Mouse (Mus musculus): Measurements from ENCODE around the gene Gtpbp8. TPM values are rescaled to one million over a fixed set of nuclear protein-coding genes. Genes with fewer than 3 reads are reported as not detected.

The Gtpbp8 gene
- polyA plus RNA-seq, 1 experiment from 2014 or later: 34.0 TPM

GRCm38 (mm10) chr16:44695214-44695858 is 50.8 kb downstream of the Gtpbp8 start:
- Histone ChIP-seq H3K4me1 (ENCODE audit: control insufficient read depth, insufficient read depth, low read length) (peaks cover 17% of the 10 kb centered on the region), H3K4me2 (ENCODE audit: low read depth, low read length) (no peak overlapping the region), H3K36me3 (ENCODE audit: control insufficient read depth, insufficient read depth, low read length) (no peaks in the 10 kb centered on the region), H3K27ac (ENCODE audit: low read length) (peak overlapping the region; percentile 35), H3K4me3 (ENCODE audit: low read length) (no peak overlapping the region), H3K9me3 (ENCODE audit: control insufficient read depth, low read length) (no peaks in the 10 kb centered on the region), H3K9ac (ENCODE audit: low read depth, low read length) (no peak overlapping the region), H3K27me3 (replicated peaks; ENCODE audit: control insufficient read depth, insufficient read depth, low read length) (no peaks in the 10 kb centered on the region)
- ATAC-seq: peak; percentile 26
- 53% methylated on average over 8 of the region's 8 CpGs for WGBS

DNA sequence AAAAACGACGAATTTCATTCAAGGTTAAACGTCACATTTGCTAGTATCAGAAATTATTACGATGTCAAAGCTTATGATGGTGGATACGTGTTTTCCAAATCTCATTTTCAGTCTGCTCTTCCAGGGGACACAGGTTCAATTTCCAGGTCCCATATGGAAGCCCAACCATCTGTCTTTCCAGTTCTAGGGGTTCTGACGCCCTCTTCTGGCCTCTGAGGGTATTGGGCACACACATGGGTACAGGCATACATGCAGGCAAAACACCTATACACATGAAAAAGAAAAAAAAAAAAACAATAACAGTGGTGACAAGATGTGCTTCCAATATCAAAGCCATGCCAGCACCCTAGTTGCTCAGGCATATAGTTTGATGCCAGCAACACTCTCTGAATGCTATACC is 52.5 kb downstream of the Gtpbp8 start:
- H3K4me2 ChIP-seq (ENCODE audit: low read depth, low read length): no peak overlapping the region
- H3K9me3 ChIP-seq (ENCODE audit: control insufficient read depth, low read length): no peaks in the 10 kb centered on the region
- no peaks in the 10 kb centered on the region for H3K27me3 ChIP-seq (replicated peaks; ENCODE audit: control insufficient read depth, insufficient read depth, low read length)
- H3K27ac ChIP-seq (ENCODE audit: low read length): no peak overlapping the region
- WGBS: 67% methylated on average over 6 of the region's 6 CpGs
- no peak overlapping the region for H3K4me3 ChIP-seq (ENCODE audit: low read length)
- H3K9ac ChIP-seq (ENCODE audit: low read depth, low read length): no peak overlapping the region
- H3K4me1 ChIP-seq (ENCODE audit: control insufficient read depth, insufficient read depth, low read length): peaks cover 19% of the 10 kb centered on the region
- ATAC-seq: no peak
- no peaks in the 10 kb centered on the region for H3K36me3 ChIP-seq (ENCODE audit: control insufficient read depth, insufficient read depth, low read length)

- 86% methylated on average over 1 of the region's 1 CpGs for WGBS
- Histone ChIP-seq H3K27me3 (replicated peaks; ENCODE audit: control insufficient read depth, insufficient read depth, low read length) (no peaks in the 10 kb centered on the region), H3K27ac (ENCODE audit: low read length) (no peak overlapping the region), H3K36me3 (ENCODE audit: control insufficient read depth, insufficient read depth, low read length) (no peaks in the 10 kb centered on the region), H3K9ac (ENCODE audit: low read depth, low read length) (no peak overlapping the region), H3K9me3 (ENCODE audit: control insufficient read depth, low read length) (no peaks in the 10 kb centered on the region), H3K4me2 (ENCODE audit: low read depth, low read length) (no peak overlapping the region), H3K4me3 (ENCODE audit: low read length) (no peak overlapping the region), H3K4me1 (ENCODE audit: control insufficient read depth, insufficient read depth, low read length) (peaks cover 22% of the 10 kb centered on the region)
- ATAC-seq: no peak
Observed at GRCm38 (mm10) chr16:44692541-44692940, 53.6 kb downstream of the Gtpbp8 start.

- Histone ChIP-seq H3K9ac (ENCODE audit: low read depth, low read length) (0 out of 2 replicates have a peak overlapping the region, but pooled peaks have one; percentile 23), H3K4me3 (ENCODE audit: low read length) (no peak overlapping the region), H3K4me2 (ENCODE audit: low read depth, low read length) (peak overlapping the region; percentile 32), H3K9me3 (ENCODE audit: control insufficient read depth, low read length) (no peaks in the 10 kb centered on the region), H3K27ac (ENCODE audit: low read length) (peak overlapping the region; percentile 36; the same call in 1 of the 2 replicates), H3K27me3 (replicated peaks; ENCODE audit: control insufficient read depth, insufficient read depth, low read length) (no peaks in the 10 kb centered on the region), H3K36me3 (ENCODE audit: control insufficient read depth, insufficient read depth, low read length) (no peaks in the 10 kb centered on the region), H3K4me1 (ENCODE audit: control insufficient read depth, insufficient read depth, low read length) (peaks cover 19% of the 10 kb centered on the region)
- ATAC-seq: no peak
- WGBS: 49% methylated on average over 17 of the region's 17 CpGs
Observed at GRCm38 (mm10) chr16:44691561-44692141, 54.5 kb downstream of the Gtpbp8 start.

DNA sequence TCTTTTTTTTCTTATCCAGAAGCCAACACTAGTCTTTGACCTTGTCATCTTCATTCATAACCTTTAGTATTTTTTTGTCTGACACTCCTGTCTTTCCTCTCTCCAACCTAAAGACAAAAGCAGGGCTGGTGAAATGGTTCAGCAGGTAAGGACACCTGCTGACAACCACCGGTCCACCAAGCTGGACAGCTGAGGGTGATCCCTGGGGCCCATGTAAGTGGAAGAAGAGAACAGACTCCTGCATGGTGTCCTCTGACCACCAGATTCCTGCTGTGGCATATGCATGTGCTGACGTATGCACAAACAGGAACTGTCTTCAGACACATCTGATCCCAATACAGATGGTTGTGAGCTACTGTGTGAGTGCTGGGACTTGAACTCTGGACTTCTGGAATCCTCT is 55.1 kb downstream of the Gtpbp8 start:
- H3K27me3 ChIP-seq (replicated peaks; ENCODE audit: control insufficient read depth, insufficient read depth, low read length): no peaks in the 10 kb centered on the region
- 78% methylated on average over 2 of the region's 2 CpGs for WGBS
- H3K4me1 ChIP-seq (ENCODE audit: control insufficient read depth, insufficient read depth, low read length): peaks cover 16% of the 10 kb centered on the region
- H3K9ac ChIP-seq (ENCODE audit: low read depth, low read length): no peak overlapping the region
- no peaks in the 10 kb centered on the region for H3K9me3 ChIP-seq (ENCODE audit: control insufficient read depth, low read length)
- no peak overlapping the region for H3K4me2 ChIP-seq (ENCODE audit: low read depth, low read length)
- H3K4me3 ChIP-seq (ENCODE audit: low read length): no peak overlapping the region
- no peaks in the 10 kb centered on the region for H3K36me3 ChIP-seq (ENCODE audit: control insufficient read depth, insufficient read depth, low read length)
- no peak for ATAC-seq
- H3K27ac ChIP-seq (ENCODE audit: low read length): no peak overlapping the region

DNA sequence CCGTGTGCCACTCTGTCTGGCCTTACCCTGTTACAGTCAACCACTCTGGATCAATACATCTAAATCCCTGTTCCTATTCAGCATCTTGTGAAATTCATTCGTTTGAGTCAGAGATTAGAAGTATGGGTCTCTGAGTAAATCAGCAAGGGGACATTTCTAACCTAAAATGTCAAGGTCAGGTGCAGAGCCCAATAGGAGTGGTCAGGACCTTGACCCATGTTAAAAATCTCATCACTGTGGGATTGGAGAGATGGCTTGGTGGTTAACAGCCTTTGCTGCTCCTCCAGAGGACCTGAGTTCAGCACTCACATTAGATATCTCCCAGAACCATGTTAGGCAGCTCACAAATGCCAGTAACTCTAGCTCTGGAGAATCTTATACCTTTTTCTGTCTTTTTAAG is 55.7 kb downstream of the Gtpbp8 start:
- H3K27me3 ChIP-seq (replicated peaks; ENCODE audit: control insufficient read depth, insufficient read depth, low read length): no peaks in the 10 kb centered on the region
- no peak overlapping the region for H3K9ac ChIP-seq (ENCODE audit: low read depth, low read length)
- 75% methylated on average over 2 of the region's 2 CpGs for WGBS
- H3K9me3 ChIP-seq (ENCODE audit: control insufficient read depth, low read length): no peaks in the 10 kb centered on the region
- no peaks in the 10 kb centered on the region for H3K36me3 ChIP-seq (ENCODE audit: control insufficient read depth, insufficient read depth, low read length)
- H3K27ac ChIP-seq (ENCODE audit: low read length): no peak overlapping the region
- H3K4me1 ChIP-seq (ENCODE audit: control insufficient read depth, insufficient read depth, low read length): peaks cover 16% of the 10 kb centered on the region
- H3K4me3 ChIP-seq (ENCODE audit: low read length): no peak overlapping the region
- no peak for ATAC-seq
- no peak overlapping the region for H3K4me2 ChIP-seq (ENCODE audit: low read depth, low read length)

GRCm38 (mm10) chr16:44688507-44688906 is 57.7 kb downstream of the Gtpbp8 start:
- Histone ChIP-seq H3K4me2 (ENCODE audit: low read depth, low read length) (no peak overlapping the region), H3K36me3 (ENCODE audit: control insufficient read depth, insufficient read depth, low read length) (no peaks in the 10 kb centered on the region), H3K9me3 (ENCODE audit: control insufficient read depth, low read length) (no peaks in the 10 kb centered on the region), H3K27ac (ENCODE audit: low read length) (peak overlapping the region; percentile 43), H3K4me3 (ENCODE audit: low read length) (no peak overlapping the region), H3K9ac (ENCODE audit: low read depth, low read length) (no peak overlapping the region), H3K27me3 (replicated peaks; ENCODE audit: control insufficient read depth, insufficient read depth, low read length) (no peaks in the 10 kb centered on the region), H3K4me1 (ENCODE audit: control insufficient read depth, insufficient read depth, low read length) (peaks cover 16% of the 10 kb centered on the region)
- 17% methylated on average over 4 of the region's 4 CpGs for WGBS
- no peak; the same call in 1 of the 2 replicates for ATAC-seq

GRCm38 (mm10) chr16:44687719-44688420 is 58.3 kb downstream of the Gtpbp8 start:
- H3K27me3 ChIP-seq (replicated peaks; ENCODE audit: control insufficient read depth, insufficient read depth, low read length): no peaks in the 10 kb centered on the region
- 10% methylated on average over 18 of the region's 18 CpGs for WGBS
- no peaks in the 10 kb centered on the region for H3K36me3 ChIP-seq (ENCODE audit: control insufficient read depth, insufficient read depth, low read length)
- H3K27ac ChIP-seq (ENCODE audit: low read length): no peak overlapping the region
- H3K4me2 ChIP-seq (ENCODE audit: low read depth, low read length): peak overlapping the region; percentile 14; the same call in 1 of the 2 replicates
- ATAC-seq: no peak
- peaks cover 16% of the 10 kb centered on the region for H3K4me1 ChIP-seq (ENCODE audit: control insufficient read depth, insufficient read depth, low read length)
- H3K4me3 ChIP-seq (ENCODE audit: low read length): no peak overlapping the region
- H3K9me3 ChIP-seq (ENCODE audit: control insufficient read depth, low read length): no peaks in the 10 kb centered on the region
- H3K9ac ChIP-seq (ENCODE audit: low read depth, low read length): peak overlapping the region; percentile 6; the same call in 1 of the 2 replicates

- Histone ChIP-seq H3K9me3 (ENCODE audit: control insufficient read depth, low read length) (no peaks in the 10 kb centered on the region), H3K36me3 (ENCODE audit: control insufficient read depth, insufficient read depth, low read length) (no peaks in the 10 kb centered on the region), H3K4me3 (ENCODE audit: low read length) (no peak overlapping the region), H3K4me1 (ENCODE audit: control insufficient read depth, insufficient read depth, low read length) (peaks cover 16% of the 10 kb centered on the region), H3K27me3 (replicated peaks; ENCODE audit: control insufficient read depth, insufficient read depth, low read length) (no peaks in the 10 kb centered on the region), H3K9ac (ENCODE audit: low read depth, low read length) (no peak overlapping the region), H3K4me2 (ENCODE audit: low read depth, low read length) (0 out of 2 replicates have a peak overlapping the region, but pooled peaks have one; percentile 14), H3K27ac (ENCODE audit: low read length) (no peak overlapping the region)
- no peak for ATAC-seq
- 54% methylated on average over 20 of the region's 20 CpGs for WGBS
Observed at GRCm38 (mm10) chr16:44686991-44687718, 59.0 kb downstream of the Gtpbp8 start.
